Mouse (Mus musculus) limb, embryonic 14.5 days (tissue): ENCODE measurements around the gene Zbtb38. TPM values are rescaled to one million over a fixed set of nuclear protein-coding genes. Genes with fewer than 3 reads are reported as not detected.
A peak's percentile ranks its signal among the peaks of the same experiment; 100 is the strongest.

Experiments used
- ATAC-seq: fragments of 200-750 bp; cut with Nextera tagmentation; 2 replicates; pipeline ENCODE4 v1.8.0; 2017; ENCODE audit warnings: low read depth, moderate number of reproducible peaks, moderate TSS enrichment; ENCODE audit not compliant: low FRiP score
- DNase-seq: peaks from one replicate; pipeline ENCODE4 v3.0.0-alpha.2; 2015; ENCODE audit warnings: low spot score
- H3K27ac ChIP-seq: fragments of 300-500 bp; sonication (generic); replicated peaks from 2 replicates; pipeline ENCODE4 v1.5.1; 2014; ENCODE audit warnings: low read depth, mild to moderate bottlenecking, low read length, moderate library complexity, mixed read lengths
- H3K27me3 ChIP-seq: fragments of 300-500 bp; sonication (generic); 2 replicates; pipeline ENCODE4 v1.6.1; 2014; ENCODE audit warnings: low read length, mixed read lengths; ENCODE audit not compliant: control insufficient read depth, insufficient read depth
- H3K36me3 ChIP-seq: fragments of 300-500 bp; sonication (generic); 2 replicates; pipeline ENCODE4 v1.6.1; 2014; ENCODE audit warnings: mild to moderate bottlenecking, low read length, moderate library complexity, mixed read lengths; ENCODE audit not compliant: control insufficient read depth, insufficient read depth
- H3K4me1 ChIP-seq: fragments of 300-500 bp; sonication (generic); 2 replicates; pipeline ENCODE4 v1.6.1; 2014; ENCODE audit warnings: antibody characterized with exemption, low read length, mixed read lengths; ENCODE audit not compliant: control insufficient read depth, insufficient read depth
- H3K4me2 ChIP-seq: fragments of 300-500 bp; sonication (generic); replicated peaks from 2 replicates; pipeline ENCODE4 v1.6.1; 2014; ENCODE audit warnings: low read depth, mild to moderate bottlenecking, low read length, moderate library complexity; ENCODE audit not compliant: severe bottlenecking
- H3K4me3 ChIP-seq: fragments of 300-500 bp; sonication (generic); replicated peaks from 2 replicates; pipeline ENCODE4 v1.5.1; 2014; ENCODE audit warnings: low read length
- H3K9ac ChIP-seq: fragments of 300-500 bp; sonication (generic); 2 replicates; pipeline ENCODE4 v1.6.1; 2014; ENCODE audit warnings: mild to moderate bottlenecking, low read depth, low read length, moderate library complexity; ENCODE audit not compliant: severe bottlenecking
- H3K9me3 ChIP-seq: fragments of 300-500 bp; sonication (generic); 2 replicates; pipeline ENCODE4 v1.6.1; 2016; ENCODE audit warnings: low read length; ENCODE audit not compliant: control insufficient read depth
- POLR2A ChIP-seq: fragments of 200-500 bp; IDR thresholded peaks from 2 replicates; pipeline ENCODE4 v1.8.0; 2012; ENCODE audit warnings: inconsistent platforms, mild to moderate bottlenecking, moderate library complexity, borderline replicate concordance; ENCODE audit not compliant: insufficient read depth, insufficient read length; ENCODE audit errors: extremely low read depth
- WGBS: fragments of 180-500 bp; shearing (Covaris S2); extraction: QIAGEN DNeasy Blood & Tissue Kit; methylation state at CpG from one replicate; pipeline ENCODE4 v1.1.7; 2014; 5-methylcytosine and 5-hydroxymethylcytosine counted together
- polyA plus RNA-seq, 2 experiments: library from polyadenylated mRNA; depleted of rRNA in 1 of 2; stranded (reverse) in 1 of 2; unstranded in 1 of 2; fragments of >200 nt; fragmentation: Nextera tagmentation in 1 of 2; extraction: Ambion mirVana in 1 of 2; gene quantifications; 2 replicates each; pipeline versions ENCODE4 v1.2.1 to v1.2.3; 2012 to 2014

The Zbtb38 gene
- polyA plus RNA-seq, 2 experiments = 2.8 to 14.9 TPM

DNA sequence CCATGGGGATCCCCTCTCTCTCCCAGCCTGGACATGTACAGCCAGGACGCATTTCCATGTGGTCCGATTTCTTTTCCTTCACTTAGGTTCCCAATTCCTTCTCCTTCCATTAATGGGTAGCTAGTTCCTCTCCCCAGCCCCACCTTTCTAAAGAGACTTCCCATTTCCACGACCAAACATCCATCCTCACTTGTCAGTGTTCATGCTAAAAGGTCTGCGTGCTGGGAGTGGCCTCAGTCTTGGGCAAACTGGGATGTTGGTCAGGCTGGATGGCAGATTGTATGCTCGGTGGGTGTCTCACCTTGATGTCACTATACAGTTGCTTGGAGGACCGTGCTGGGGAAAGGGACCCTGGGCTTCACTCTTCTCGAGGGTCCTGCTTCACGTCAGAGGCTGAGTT, 78.3 kb downstream of the Zbtb38 start:
- no peak for ATAC-seq
- Histone ChIP-seq H3K27me3 (no peaks in the 10 kb centered on the region), H3K36me3 (no peaks in the 10 kb centered on the region), H3K4me3 (no peak overlapping the region), H3K4me2 (no peak overlapping the region), H3K27ac (no peak overlapping the region), H3K9me3 (no peaks in the 10 kb centered on the region), H3K4me1 (no peaks in the 10 kb centered on the region), H3K9ac (no peak overlapping the region)
- TF ChIP-seq POLR2A = no peak
- DNase-seq = no peak
- WGBS = 92% methylated on average over 8 of the region's 8 CpGs

DNA sequence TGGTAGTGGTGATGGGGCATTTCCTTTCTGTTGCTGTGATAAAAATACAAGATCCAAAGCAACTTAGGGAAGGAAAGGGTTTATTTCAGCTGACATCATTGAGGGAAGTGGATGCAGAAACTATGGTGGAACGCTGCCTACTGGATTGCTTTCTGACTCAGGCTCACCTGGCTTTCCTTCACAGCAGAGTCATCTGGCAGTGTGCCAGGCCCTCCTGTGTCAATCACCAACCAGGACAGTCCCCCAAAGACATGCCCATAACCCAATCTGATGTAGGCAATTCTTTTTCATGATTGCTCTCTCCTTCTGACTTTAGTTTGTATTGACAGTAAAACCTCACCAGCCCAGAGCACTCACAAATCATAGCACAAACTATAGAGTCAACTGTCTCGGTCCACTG, 80.2 kb downstream of the Zbtb38 start:
- DNase-seq (no peak), ATAC-seq (no peak)
- H3K4me3 ChIP-seq = no peak overlapping the region
- H3K36me3 ChIP-seq = no peaks in the 10 kb centered on the region
- H3K9ac ChIP-seq = no peak overlapping the region
- no peak overlapping the region for H3K4me2 ChIP-seq
- TF ChIP-seq POLR2A = no peak
- no peaks in the 10 kb centered on the region for H3K27me3 ChIP-seq
- no peaks in the 10 kb centered on the region for H3K4me1 ChIP-seq
- no peak overlapping the region for H3K27ac ChIP-seq
- 72% methylated on average over 2 of the region's 2 CpGs for WGBS
- H3K9me3 ChIP-seq = no peaks in the 10 kb centered on the region

DNA sequence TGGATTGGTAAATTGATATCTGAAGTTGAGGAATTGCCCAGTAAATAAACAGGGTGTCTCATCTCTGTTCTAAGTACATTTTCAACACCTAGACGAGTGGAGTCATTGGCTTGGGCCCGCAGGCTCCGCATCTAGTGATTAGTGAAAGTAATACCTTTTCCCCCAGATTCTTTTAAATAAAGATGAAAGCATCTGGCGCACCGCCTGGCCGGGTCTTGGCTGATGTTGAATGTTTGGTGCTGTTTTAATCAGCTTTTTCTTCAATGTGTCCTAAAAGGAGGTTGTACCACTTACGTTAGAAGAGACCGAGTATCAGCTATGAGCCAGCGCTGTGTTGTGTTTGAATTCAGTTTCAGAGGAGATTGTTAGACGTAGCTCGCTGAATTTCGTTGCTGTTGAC, 81.4 kb downstream of the Zbtb38 start:
- no peaks in the 10 kb centered on the region for H3K4me1 ChIP-seq
- DNase-seq = no peak
- 89% methylated on average over 12 of the region's 12 CpGs for WGBS
- no peak for TF ChIP-seq POLR2A
- H3K4me2 ChIP-seq = no peak overlapping the region
- H3K9me3 ChIP-seq = no peaks in the 10 kb centered on the region
- H3K4me3 ChIP-seq = no peak overlapping the region
- no peak for ATAC-seq
- no peaks in the 10 kb centered on the region for H3K27me3 ChIP-seq
- H3K9ac ChIP-seq = no peak overlapping the region
- no peak overlapping the region for H3K27ac ChIP-seq
- H3K36me3 ChIP-seq = no peaks in the 10 kb centered on the region

DNA sequence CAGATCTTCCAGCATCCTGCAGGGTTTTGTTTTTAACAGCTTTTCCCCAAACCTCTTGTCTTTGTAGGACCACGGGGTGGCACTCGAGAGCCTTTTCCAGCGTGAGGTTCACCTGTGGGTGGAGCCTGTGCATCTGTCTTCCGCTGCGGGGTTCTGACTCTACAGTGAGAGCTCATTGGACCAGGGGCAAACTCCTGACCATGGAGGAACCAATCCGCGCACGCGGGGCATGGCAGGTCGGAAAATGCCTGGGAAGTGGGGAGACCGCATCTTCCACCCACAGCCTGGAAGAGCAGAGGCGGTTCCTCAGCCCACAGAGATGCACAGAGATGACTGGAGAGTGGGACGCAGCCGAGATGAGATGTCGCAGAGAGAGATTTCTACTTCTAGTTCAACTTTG, 82.8 kb downstream of the Zbtb38 start:
- no peaks in the 10 kb centered on the region for H3K9me3 ChIP-seq
- ATAC-seq = peak; percentile 100
- H3K4me1 ChIP-seq = no peaks in the 10 kb centered on the region
- peak; percentile 97 for DNase-seq
- H3K4me2 ChIP-seq = peak overlapping the region; percentile 44
- H3K9ac ChIP-seq = peak overlapping the region; percentile 37; the same call in 1 of the 2 replicates
- TF ChIP-seq POLR2A = no peak
- H3K27me3 ChIP-seq = no peaks in the 10 kb centered on the region
- peak overlapping the region; percentile 25 for H3K4me3 ChIP-seq
- no peaks in the 10 kb centered on the region for H3K36me3 ChIP-seq
- WGBS = 4% methylated on average over 15 of the region's 15 CpGs
- H3K27ac ChIP-seq = 0 out of 2 replicates have a peak overlapping the region, but pooled peaks have one; percentile 22

DNA sequence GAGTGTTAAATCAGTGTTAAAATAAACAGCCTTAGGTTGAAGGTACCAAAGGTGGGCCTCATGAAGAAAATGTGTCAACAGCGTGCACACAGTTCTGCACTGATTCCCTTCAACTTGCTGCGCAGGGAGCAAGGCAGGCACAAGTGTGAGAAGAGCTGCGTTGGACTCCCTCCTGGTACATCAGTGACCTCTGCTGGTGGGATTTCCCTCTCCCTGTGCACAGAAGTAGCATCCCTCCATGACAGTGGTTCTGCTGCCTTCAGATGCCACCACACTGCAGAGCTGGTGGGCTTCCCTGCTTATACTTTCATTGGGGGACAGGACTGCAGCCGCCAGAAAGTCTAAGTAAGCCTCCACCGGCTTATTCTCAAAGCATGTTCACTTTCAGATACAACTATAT, 84.0 kb downstream of the Zbtb38 start:
- no peak for TF ChIP-seq POLR2A
- WGBS = 54% methylated on average over 5 of the region's 5 CpGs
- Histone ChIP-seq H3K27ac (no peak overlapping the region), H3K4me2 (no peak overlapping the region), H3K27me3 (no peaks in the 10 kb centered on the region), H3K9ac (no peak overlapping the region), H3K9me3 (no peaks in the 10 kb centered on the region), H3K4me1 (no peaks in the 10 kb centered on the region), H3K4me3 (no peak overlapping the region), H3K36me3 (no peaks in the 10 kb centered on the region)
- DNase-seq (peak; percentile 58), ATAC-seq (no peak)

DNA sequence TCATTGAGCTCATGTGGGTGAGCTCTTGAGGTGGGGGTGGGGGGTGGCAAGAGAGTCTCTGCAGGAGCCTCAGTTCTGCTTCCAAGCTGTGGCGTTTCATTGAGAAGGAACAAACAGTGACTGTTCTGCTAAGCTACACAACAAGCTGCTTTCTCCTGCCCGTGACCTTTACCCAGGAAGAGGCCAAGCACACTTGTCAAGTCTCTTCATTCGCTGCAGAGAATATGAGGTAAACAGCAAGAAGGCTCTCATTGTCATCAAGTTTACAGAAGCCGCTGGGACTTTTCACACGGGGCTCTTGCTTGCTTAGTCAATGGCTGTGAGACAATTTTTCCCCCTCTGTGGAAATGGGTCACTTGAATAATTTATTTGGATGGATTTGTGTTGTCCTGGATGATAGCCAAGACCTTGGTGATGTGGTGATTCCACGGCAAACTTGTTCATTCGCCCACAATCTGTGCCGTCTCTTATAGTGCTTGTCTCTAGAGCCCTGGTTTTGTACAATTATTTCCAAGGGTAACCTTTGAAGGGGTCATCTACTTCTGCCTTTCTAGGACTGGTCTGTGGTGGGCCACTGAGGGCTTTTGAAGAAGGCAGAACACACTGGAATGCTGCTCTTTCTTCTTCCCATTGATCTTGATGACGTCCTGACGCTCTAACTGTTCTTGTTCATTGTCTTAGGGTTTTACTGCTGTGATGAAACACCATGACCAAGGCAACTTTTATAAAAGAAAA, 92.0 kb downstream of the Zbtb38 start:
- WGBS = 88% methylated on average over 10 of the region's 10 CpGs
- no peak for TF ChIP-seq POLR2A
- no peak overlapping the region for H3K4me2 ChIP-seq
- no peaks in the 10 kb centered on the region for H3K4me1 ChIP-seq
- DNase-seq = no peak
- no peak overlapping the region for H3K9ac ChIP-seq
- H3K9me3 ChIP-seq = no peaks in the 10 kb centered on the region
- H3K27ac ChIP-seq = no peak overlapping the region
- H3K36me3 ChIP-seq = no peaks in the 10 kb centered on the region
- no peak overlapping the region for H3K4me3 ChIP-seq
- H3K27me3 ChIP-seq = no peaks in the 10 kb centered on the region
- peak; percentile 19; the same call in 1 of the 2 replicates for ATAC-seq
